ENCODE assay signal across 8 mouse cellular contexts in the genomic region with DNA sequence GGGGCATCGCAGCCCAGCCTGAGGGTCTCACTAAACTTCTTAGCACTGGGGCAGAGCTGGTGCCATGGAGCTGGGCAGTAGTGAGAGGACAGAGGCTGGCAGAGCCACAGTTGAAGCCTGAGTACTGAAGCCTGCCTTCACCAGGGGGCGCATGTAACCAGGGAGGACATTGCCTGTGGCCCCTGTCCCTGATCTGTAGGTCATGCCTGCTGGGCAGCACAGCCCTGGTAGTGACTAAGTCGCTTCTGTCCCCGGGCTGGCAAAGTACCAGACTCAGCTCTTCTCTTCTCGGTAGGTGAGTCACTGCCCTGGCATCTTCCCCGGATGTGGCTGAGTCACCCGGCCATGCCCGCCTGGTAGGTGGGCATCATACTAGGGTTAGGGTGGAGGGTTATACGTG. TPM values are rescaled to one million over a fixed set of nuclear protein-coding genes. Genes with fewer than 3 reads are reported as not detected.
DNase-seq lines count a peak whose midpoint lies in the region; ATAC-seq and TF ChIP-seq lines count a peak whose summit lies in the region.

No protein-coding gene starts in this region.

- no peaks in the 10 kb centered on the region; the same call in 1 of the 2 replicates for H3K27me3 ChIP-seq in forebrain, postnatal 0 days (ENCODE audit: insufficient read depth, low read length)
- peaks cover 9% of the 10 kb centered on the region; the same call in 1 of the 2 replicates for H3K27me3 ChIP-seq in forebrain, embryonic 16.5 days (replicated peaks; ENCODE audit: control insufficient read depth, insufficient read depth, low read length)
- H3K27me3 ChIP-seq in E14TG2a.4 (ENCODE audit: insufficient read depth, low read length): peaks cover 67% of the 10 kb centered on the region
- H3K27me3 ChIP-seq in heart, embryonic 12.5 days (replicated peaks): no peaks in the 10 kb centered on the region

- no peak overlapping the region for H3K4me2 ChIP-seq in forebrain, postnatal 0 days (ENCODE audit: low read depth)
- no peak overlapping the region for H3K4me2 ChIP-seq in forebrain, embryonic 16.5 days (ENCODE audit: low read length)
- H3K4me2 ChIP-seq in heart, embryonic 12.5 days: peak overlapping the region; percentile 87

- no peak overlapping the region for H3K9ac ChIP-seq in forebrain, postnatal 0 days
- H3K9ac ChIP-seq in forebrain, embryonic 16.5 days (replicated peaks; ENCODE audit: low read depth, low read length): no peak overlapping the region
- H3K9ac ChIP-seq in heart, embryonic 12.5 days: peak overlapping the region; percentile 91

- peaks cover 25% of the 10 kb centered on the region for H3K4me1 ChIP-seq in forebrain, postnatal 0 days (ENCODE audit: insufficient read depth)
- H3K4me1 ChIP-seq in forebrain, embryonic 16.5 days (replicated peaks; ENCODE audit: control insufficient read depth, insufficient read depth, low read length): peaks cover 73% of the 10 kb centered on the region
- H3K4me1 ChIP-seq in E14TG2a.4 (replicated peaks; ENCODE audit: low read depth, low read length): peaks cover 92% of the 10 kb centered on the region
- peaks cover 77% of the 10 kb centered on the region for H3K4me1 ChIP-seq in heart, embryonic 12.5 days (replicated peaks)

- no peaks in the 10 kb centered on the region for H3K9me3 ChIP-seq in forebrain, postnatal 0 days (ENCODE audit: low read length)
- no peaks in the 10 kb centered on the region for H3K9me3 ChIP-seq in forebrain, embryonic 16.5 days (ENCODE audit: control insufficient read depth, low read length)
- no peaks in the 10 kb centered on the region for H3K9me3 ChIP-seq in E14TG2a.4 (ENCODE audit: low read length)
- no peaks in the 10 kb centered on the region for H3K9me3 ChIP-seq in heart, embryonic 12.5 days (replicated peaks)

- 47% methylated on average over 9 of the region's 9 CpGs for WGBS in forebrain, postnatal 0 days
- WGBS in forebrain, embryonic 16.5 days: 41% methylated on average over 9 of the region's 9 CpGs
- WGBS in heart, embryonic 12.5 days: 38% methylated on average over 9 of the region's 9 CpGs

- H3K27ac ChIP-seq in forebrain, postnatal 0 days (ENCODE audit: low read depth, low read length): no peak overlapping the region
- no peak overlapping the region for H3K27ac ChIP-seq in forebrain, embryonic 16.5 days (ENCODE audit: low read length)
- peak overlapping the region; percentile 99 for H3K27ac ChIP-seq in heart, embryonic 12.5 days (ENCODE audit: poor library complexity, severe bottlenecking)

- no peaks in the 10 kb centered on the region for H3K36me3 ChIP-seq in forebrain, postnatal 0 days (ENCODE audit: insufficient read depth)
- no peaks in the 10 kb centered on the region for H3K36me3 ChIP-seq in forebrain, embryonic 16.5 days (ENCODE audit: control insufficient read depth, insufficient read depth)
- no peaks in the 10 kb centered on the region for H3K36me3 ChIP-seq in E14TG2a.4 (ENCODE audit: insufficient read depth, low read length)
- H3K36me3 ChIP-seq in heart, embryonic 12.5 days: peaks cover 3% of the 10 kb centered on the region; the same call in 1 of the 2 replicates

- TF ChIP-seq CTCF in forebrain, postnatal 0 days (IDR thresholded peaks at IDR 0.05; ENCODE audit: low read depth): peak; percentile 56
- 0 out of 2 replicates have a peak, but pooled peaks have one; percentile 10 for TF ChIP-seq CTCF in E14TG2a.4 (conservative IDR thresholded peaks at IDR 0.05; ENCODE audit: low read length)

- H3K4me3 ChIP-seq in forebrain, postnatal 0 days (ENCODE audit: low read depth, low read length): no peak overlapping the region
- H3K4me3 ChIP-seq in forebrain, embryonic 16.5 days (replicated peaks; ENCODE audit: low read length): no peak overlapping the region
- H3K4me3 ChIP-seq in E14TG2a.4 (replicated peaks; ENCODE audit: low read length): peak overlapping the region; percentile 49
- no peak overlapping the region for H3K4me3 ChIP-seq in heart, embryonic 12.5 days

- DNase-seq in forebrain, postnatal 0 days: no peak
- DNase-seq in cerebellum, adult 9-11 months: peak; percentile 91
- DNase-seq in kidney, postnatal 14 days: peak; percentile 80
- peak; percentile 86 for DNase-seq in testis, postnatal 10 days (ENCODE audit: low spot score)

- no peak for ATAC-seq in forebrain, postnatal 0 days
- no peak for ATAC-seq in forebrain, embryonic 16.5 days
- no peak for ATAC-seq in heart, embryonic 12.5 days (ENCODE audit: insufficient number of reproducible peaks, low FRiP score)
- peak; percentile 49 for ATAC-seq in megakaryocyte progenitor cell, adult 5-6 weeks (replicated peaks; ENCODE audit: poor library complexity)

RNA-seq across cellular contexts. Expression of a gene that starts 5.5 kb away (rescaled TPM):
- total RNA-seq in forebrain, postnatal 0 days (2014; rRNA removed): 11.6 and 15.2 TPM in 2 replicates
- polyA plus RNA-seq in forebrain, postnatal 0 days (2015; fragmentation: Nextera tagmentation; extraction: Ambion mirVana): 9.5 and 10.7 TPM in 2 replicates
- 9.5 and 10.6 TPM in 2 replicates for polyA plus RNA-seq in forebrain, embryonic 16.5 days (2015; fragmentation: Nextera tagmentation; extraction: Ambion mirVana)
- 33.8 and 35.1 TPM in 2 replicates for polyA plus RNA-seq in heart, embryonic 12.5 days (2016; fragmentation: Nextera tagmentation; extraction: Ambion mirVana)
- total RNA-seq in megakaryocyte progenitor cell, adult 5-6 weeks (2015): 4.4 and 5.9 TPM in 2 replicates
- 1.6 and 2.2 TPM in 2 replicates for total RNA-seq in megakaryocyte progenitor cell, adult 5-6 weeks (2017)

RNA-seq across cellular contexts. Expression of a gene that starts 25.6 kb away (rescaled TPM):
- 2.2 and 2.3 TPM in 2 replicates for total RNA-seq in forebrain, postnatal 0 days (2014; rRNA removed)
- polyA plus RNA-seq in forebrain, postnatal 0 days (2015; fragmentation: Nextera tagmentation; extraction: Ambion mirVana): 1.3 and 1.7 TPM in 2 replicates
- polyA plus RNA-seq in forebrain, embryonic 16.5 days (2015; fragmentation: Nextera tagmentation; extraction: Ambion mirVana): 10.3 and 10.9 TPM in 2 replicates
- polyA plus RNA-seq in heart, embryonic 12.5 days (2016; fragmentation: Nextera tagmentation; extraction: Ambion mirVana): 27.0 and 27.7 TPM in 2 replicates
- 42.6 and 56.1 TPM in 2 replicates for total RNA-seq in megakaryocyte progenitor cell, adult 5-6 weeks (2015)
- 40.7 and 44.1 TPM in 2 replicates for total RNA-seq in megakaryocyte progenitor cell, adult 5-6 weeks (2017)

RNA-seq across cellular contexts. Expression of a gene that starts 49.7 kb away (rescaled TPM):
- 1.2 and 1.4 TPM in 2 replicates for total RNA-seq in forebrain, postnatal 0 days (2014; rRNA removed)
- polyA plus RNA-seq in forebrain, postnatal 0 days (2015; fragmentation: Nextera tagmentation; extraction: Ambion mirVana): 2.0 and 2.7 TPM in 2 replicates
- polyA plus RNA-seq in forebrain, embryonic 16.5 days (2015; fragmentation: Nextera tagmentation; extraction: Ambion mirVana): 0.51 and 1.0 TPM in 2 replicates
- 3.5 and 3.9 TPM in 2 replicates for polyA plus RNA-seq in heart, embryonic 12.5 days (2016; fragmentation: Nextera tagmentation; extraction: Ambion mirVana)
- total RNA-seq in megakaryocyte progenitor cell, adult 5-6 weeks (2015): not detected in 2 replicates
- total RNA-seq in megakaryocyte progenitor cell, adult 5-6 weeks (2017): not detected in 2 replicates
